Mouse (Mus musculus) embryo, embryonic 11 days (tissue): Measurements from ENCODE around the gene Foxn4.

Experiments used
- DNase-seq: peaks from one replicate; pipeline ENCODE4 v3.0.0-alpha.2; 2015

Gene Foxn4

GRCm38 (mm10) chr5:114279382-114280143 lies 6.0 kb upstream of the Foxn4 start:
- peak; percentile 50 for DNase-seq

- no peak for DNase-seq
These were observed 2.4 kb upstream of the Foxn4 start for GRCm38 (mm10) chr5:114275991-114276390.

DNA sequence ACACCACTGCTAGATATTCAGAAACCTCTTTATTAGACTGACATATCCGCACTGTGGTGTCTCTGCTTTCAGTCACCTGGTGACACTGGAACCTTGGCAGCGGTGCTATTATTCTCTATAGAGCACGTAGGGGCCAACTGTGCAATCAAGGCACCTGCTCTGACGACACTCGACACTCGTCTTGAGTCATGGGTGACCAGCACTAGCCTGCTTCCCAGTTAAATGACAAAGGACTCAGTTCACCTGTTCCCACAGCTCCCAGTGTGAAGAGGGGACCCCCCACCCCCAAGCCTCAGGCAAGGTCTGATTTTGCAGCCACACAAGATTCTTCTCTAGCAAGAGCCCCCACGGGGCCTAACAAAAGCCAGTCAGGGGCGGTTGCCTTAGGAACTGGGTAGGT lies 1.7 kb upstream of the Foxn4 start:
- no peak for DNase-seq

DNA sequence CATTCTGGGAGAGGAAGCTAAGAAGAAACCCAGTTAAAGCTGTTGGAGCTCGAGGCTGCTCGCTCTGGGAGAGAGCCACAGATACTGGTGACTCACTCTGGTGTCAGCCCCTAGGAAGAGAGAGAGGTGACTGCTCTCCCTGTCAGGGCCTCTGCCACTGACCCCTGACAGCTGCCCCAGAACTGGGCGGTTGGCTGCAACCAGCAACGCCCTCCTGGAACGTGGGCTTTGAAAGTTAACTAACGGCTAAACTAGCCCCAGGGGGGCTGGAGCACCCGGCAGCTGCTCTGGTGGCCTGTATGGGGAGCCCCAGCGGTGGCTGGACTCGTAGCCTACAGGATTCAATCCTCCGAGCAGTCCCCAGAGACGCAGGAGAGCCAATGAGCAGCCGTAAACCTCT lies 3.6 kb downstream of the Foxn4 start:
- no peak for DNase-seq

DNA sequence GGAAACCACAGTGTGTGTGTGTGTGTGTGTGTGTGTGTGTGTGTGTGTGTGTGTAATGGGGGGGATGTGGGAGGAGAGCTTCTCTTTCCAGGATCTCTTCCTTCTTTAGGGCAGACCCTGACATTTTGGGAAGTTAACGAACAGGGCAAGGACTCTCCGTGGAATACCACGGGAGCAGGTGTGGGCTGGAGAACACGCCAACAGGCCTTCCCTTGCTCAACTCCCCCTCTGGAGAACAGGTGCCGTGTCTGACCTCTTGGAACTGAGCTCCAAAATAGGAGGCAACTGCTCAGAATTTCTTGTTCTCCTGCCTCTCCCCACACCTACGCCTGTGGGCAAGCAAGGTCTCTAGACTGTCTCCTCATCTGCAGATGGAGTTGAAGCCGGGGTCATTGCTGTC lies 4.1 kb downstream of the Foxn4 start:
- no peak for DNase-seq

DNA sequence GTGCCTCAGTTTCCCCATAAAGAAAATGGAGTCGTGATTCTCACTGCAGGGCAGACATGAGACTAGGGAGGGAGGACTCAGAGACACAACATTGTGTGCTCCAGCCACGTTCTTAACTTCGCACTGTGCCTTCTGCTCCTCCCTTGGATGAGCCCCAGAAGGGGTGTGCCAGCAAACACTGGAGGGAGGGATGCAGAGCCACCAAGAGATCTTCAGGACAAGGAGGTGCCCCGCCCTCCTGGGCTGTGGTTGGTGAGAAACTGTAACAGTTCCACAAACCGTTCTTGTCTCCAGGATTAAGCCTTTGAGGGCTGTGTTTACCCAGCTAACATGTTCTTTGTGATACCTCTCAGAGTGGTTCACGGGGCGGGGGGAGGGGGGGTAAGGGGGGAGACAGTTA lies 5.0 kb downstream of the Foxn4 start:
- no peak for DNase-seq

- DNase-seq: no peak
These were observed 8.8 kb downstream of the Foxn4 start for GRCm38 (mm10) chr5:114264791-114265190.

DNA sequence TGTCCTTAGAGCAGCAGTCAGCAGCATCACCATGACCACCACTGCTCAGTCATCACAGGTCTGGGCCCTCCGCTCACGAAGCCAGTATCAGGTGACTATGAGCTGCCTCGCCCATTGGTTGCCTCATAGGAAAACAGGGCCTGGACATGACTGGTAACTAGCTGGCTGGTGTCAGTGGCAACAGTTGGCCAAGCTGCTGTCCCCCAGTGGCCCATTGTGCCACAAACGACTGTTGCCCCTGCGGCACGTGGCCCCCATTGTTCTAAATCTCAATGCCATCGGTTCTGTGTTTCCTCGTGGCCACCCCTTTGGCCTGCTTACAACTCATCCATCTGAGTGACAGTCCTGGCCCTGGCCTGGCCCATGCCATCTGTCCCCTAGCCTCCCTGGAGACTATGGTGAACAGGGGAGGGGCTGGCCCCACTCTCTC lies 9.6 kb downstream of the Foxn4 start:
- DNase-seq: peak; percentile 45

DNA sequence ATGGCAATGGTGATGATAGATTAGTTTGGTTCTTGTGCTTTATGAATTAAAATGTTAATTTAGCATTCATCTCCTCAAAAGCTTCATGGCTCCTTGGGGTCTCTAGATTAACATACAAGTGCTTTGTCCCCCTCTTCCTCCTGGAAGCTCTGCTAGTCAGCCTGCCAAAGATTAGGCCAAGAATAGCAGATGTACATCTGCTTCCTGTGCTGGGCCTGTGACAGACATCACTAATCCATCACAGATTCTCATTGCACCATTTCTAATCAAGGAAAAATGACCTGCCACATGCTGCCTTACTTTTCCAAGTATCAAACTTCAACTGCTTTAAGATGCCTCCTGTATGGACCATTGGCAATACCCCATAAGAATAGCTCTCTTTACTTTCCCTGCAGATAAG lies 12.1 kb downstream of the Foxn4 start:
- no peak for DNase-seq

DNA sequence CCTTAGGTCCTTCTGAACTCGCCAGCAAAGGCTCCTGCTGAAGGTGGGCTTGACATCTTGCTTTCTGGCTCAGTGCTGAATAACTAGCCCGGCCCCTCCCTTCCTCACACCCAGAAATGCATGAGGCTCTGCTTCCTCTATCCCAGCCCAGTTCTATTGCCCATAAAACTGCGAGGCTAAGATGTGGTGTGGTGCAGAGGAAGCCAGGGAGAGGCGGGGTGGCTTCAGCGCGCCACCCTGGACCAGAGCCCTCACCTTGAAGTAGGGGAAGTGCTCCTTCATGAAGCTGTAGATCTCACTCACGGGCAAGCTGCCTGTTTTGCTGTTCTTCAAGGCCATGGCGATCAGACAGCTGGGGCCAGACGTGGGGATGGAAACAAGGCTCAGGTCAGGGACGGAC lies 14.1 kb downstream of the Foxn4 start:
- no peak for DNase-seq

- peak; percentile 91 for DNase-seq
These were observed 25.4 kb downstream of the Foxn4 start for GRCm38 (mm10) chr5:114248174-114248589.

GRCm38 (mm10) chr5:114246465-114246864 lies 27.1 kb downstream of the Foxn4 start:
- DNase-seq: no peak

GRCm38 (mm10) chr5:114239737-114240136 lies 33.9 kb downstream of the Foxn4 start:
- no peak for DNase-seq

GRCm38 (mm10) chr5:114238924-114239323 lies 34.7 kb downstream of the Foxn4 start:
- no peak for DNase-seq

GRCm38 (mm10) chr5:114228901-114229300 lies 44.7 kb downstream of the Foxn4 start:
- no peak for DNase-seq

DNA sequence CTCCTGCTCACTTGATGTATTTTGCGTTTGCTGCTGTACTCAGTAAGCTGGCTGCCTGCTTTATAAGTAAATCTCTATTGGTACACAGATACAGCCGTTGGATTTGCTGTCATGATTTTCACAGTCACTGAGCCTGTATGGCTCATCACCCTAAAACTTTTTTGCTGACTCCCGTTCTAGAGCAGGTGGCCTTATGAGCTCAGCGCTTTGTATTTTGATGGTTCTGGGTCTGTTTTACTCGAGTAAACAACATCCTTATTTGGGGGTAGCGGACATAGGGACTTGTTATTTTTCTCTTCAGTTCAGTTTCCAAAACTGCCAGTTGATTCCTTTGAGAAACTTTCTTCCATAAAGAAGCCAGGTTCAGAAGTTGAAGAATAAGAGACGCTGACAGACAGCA lies 47.6 kb downstream of the Foxn4 start:
- DNase-seq: no peak

DNA sequence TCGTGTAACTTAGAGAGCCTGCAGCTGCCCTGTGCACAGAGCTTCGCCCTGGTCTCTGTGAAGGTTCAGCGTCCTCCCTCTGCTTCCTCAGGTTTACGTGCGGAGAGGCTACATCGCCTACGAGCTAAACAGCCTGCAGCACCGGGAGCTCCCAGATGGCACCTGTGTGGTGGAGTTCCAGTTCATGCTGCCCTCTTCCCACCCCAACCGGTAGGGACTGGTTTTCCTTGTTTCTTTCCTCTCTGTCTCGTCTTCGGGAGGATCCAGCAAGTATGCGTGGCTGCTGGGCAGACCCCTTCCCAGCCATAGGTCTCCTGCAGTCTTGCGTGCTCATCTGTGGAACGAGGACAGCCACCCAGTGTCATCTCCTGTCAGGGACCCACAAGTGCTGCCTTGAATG lies 54.8 kb downstream of the Foxn4 start:
- DNase-seq: no peak

GRCm38 (mm10) chr5:114213183-114213582 lies 60.4 kb downstream of the Foxn4 start:
- DNase-seq: no peak

DNA sequence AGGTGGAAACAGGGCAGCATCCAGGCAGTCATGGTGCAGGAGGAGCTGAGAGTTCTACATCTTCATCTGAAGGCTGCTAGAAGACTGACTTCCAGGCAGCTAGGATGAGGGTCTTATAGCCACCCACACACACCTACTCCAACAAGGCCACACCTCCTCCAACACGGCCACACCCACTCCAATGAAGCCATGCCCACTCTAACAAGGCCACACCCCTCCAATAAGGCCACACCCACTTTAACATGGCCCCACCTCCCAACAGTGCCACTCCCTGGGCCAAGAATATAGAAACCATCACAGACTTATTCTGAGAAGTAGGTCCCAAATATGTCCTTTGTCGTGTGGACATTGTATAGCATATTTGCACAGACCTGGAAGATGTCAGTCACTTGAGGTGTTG lies 67.4 kb downstream of the Foxn4 start:
- no peak for DNase-seq
